Mouse (Mus musculus): Measurements from ENCODE around the gene Slc35f6.
A peak's percentile ranks its signal among the peaks of the same experiment; 100 is the strongest.
"Not testable (repeated sequence)": the region's sequence is repeated elsewhere in the genome, so short reads cannot be mapped to it uniquely, and the experiment has no call there.

Slc35f6 gene

DNA sequence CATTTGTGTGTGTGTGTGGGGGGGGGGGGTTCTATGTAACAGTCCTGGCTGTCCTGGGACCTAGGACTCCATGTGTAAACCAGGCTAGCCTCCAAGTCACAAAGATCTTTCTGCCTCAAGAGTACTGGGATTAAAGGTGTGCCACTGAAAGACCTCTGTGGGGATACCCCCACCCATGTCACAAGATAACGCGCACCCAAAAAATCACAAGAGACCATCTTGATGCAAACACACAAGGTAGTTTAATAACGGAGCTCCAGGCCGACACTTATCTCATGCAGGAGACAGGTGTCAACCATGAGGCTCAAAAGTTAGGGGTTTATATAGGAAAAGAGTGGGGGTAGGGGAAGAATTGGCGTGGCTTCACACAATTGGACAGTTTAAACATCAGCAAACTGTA, 13.1 kb downstream of the Slc35f6 start:
- no peak for DNase-seq

- DNase-seq: no peak
These were observed 17.6 kb downstream of the Slc35f6 start for GRCm38 (mm10) chr5:30665360-30665759.

GRCm38 (mm10) chr5:30665968-30666367, 18.2 kb downstream of the Slc35f6 start:
- DNase-seq: no peak

- peak; percentile 93 for DNase-seq
These were observed 18.9 kb downstream of the Slc35f6 start, which contains the start of gene Cenpa for GRCm38 (mm10) chr5:30666391-30667195. Cenpa (plus strand) TSS chr5:30666777.

DNA sequence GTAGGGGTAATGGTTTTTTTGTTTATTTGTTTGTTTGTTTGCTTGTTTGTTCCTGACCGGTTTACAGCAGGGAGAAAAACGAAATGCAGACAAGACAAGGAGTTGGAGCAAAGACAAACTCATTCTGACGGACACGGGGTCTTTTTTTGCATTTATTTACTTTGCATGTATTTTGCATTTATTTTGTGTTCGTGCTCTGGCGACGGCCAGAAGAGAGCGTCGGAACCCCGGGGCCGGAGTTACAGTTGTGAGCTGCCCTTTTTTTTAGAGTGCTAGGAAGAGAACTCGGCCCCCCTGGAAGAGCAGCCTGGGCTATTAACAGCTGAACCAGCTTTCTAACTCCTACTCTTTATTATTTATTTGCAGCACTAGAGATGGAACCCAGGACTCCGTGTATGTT, 19.5 kb downstream of the Slc35f6 start:
- no peak for DNase-seq

DNA sequence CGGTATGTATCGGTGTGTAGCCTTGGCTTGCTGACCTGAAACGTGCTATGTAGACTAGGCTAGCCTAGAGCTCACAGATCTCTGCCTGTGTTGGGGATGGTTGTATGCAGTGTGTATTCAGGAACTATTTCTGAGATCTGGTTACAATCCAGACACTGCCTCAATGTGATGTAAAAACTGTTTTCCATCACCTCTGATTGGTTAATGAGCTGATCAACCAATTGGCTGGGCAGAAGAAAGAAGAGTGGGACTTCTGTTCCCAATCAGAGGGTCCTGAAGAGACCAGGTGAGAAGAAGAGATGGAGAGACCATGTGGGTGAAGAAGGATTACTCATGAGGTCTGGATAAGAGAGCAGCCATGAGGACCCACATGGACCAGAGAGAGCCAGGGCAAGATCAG, 20.0 kb downstream of the Slc35f6 start:
- no peak for DNase-seq

DNA sequence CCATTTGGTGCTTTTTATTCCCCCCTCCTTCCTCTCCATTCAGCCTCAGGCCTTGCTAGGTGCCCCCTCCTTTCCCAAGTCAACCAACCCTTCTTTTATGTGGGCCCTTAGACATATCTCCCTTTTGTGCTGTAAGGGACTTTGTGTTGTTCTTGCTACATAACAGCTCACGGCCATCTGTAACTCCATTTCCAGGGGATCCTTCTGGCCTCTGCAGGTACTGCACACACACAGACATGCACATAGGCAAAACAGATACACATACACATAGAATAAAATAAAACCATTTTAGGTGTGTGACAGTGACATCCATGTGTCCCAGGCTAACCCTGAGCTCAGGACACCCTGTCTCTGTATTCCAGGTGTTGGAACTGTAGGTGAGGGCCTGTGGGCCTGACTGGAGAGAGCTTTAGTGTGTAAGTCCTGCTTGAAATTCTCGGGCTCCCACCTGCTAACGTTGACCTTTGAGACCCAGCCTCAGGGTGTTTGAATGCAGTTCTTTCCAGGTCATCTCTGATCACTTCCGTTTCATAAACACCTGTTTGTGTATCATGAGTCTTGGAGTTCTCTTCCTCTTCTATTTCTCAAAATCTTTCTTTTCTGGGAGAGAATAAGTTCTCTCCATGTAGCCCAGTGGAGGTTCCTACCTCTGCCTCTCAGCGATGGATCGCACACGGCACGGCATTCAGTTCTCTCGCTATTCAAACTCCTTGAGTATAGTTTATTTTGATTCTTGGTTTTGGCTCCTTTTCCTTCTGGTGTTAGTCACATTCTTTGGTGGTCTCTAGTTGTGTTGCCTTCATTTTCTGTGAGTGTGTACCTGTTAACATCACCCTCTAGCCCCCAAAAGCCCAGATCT, 21.1 kb downstream of the Slc35f6 start:
- no peak for DNase-seq

DNA sequence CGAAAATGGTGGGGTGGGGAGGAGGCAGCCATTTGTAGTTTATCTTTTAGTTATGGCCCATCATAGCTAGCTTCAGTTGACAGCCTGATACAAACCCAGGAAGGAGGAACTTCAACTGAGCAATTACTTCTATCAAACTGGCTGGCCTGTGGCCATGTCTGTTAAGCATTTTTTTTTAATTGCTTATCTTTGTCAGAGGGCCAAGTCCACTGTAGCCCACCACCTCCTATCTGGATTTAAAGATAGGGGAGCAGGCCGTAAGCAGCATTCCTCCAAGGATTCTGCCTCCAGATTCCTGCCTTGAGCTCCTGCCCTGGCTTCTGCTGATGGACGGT, 21.7 kb downstream of the Slc35f6 start:
- DNase-seq: no peak

DNA sequence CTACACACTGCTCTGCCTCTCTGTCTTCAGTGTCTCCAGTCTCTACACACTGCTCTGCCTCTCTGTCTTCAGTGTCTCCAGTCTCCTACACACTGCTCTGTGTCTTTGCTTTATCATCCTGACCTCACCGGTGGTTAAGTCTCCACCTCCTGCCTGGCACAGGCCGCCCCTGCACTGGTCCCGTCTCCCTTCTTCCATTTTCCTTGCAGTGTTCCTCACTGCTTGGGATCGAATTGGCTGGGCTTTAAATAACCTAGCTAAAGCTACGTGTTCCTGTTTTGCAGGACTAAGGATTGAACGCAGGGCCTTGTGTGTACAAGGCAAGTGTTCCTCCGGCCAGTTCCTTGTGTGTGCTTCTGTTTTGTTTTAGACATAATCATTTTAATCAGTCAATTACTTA, 22.4 kb downstream of the Slc35f6 start:
- no peak for DNase-seq

GRCm38 (mm10) chr5:30674001-30674400, 26.3 kb downstream of the Slc35f6 start:
- no peak for DNase-seq

GRCm38 (mm10) chr5:30676800-30677199, 29.1 kb downstream of the Slc35f6 start:
- DNase-seq: no peak

DNA sequence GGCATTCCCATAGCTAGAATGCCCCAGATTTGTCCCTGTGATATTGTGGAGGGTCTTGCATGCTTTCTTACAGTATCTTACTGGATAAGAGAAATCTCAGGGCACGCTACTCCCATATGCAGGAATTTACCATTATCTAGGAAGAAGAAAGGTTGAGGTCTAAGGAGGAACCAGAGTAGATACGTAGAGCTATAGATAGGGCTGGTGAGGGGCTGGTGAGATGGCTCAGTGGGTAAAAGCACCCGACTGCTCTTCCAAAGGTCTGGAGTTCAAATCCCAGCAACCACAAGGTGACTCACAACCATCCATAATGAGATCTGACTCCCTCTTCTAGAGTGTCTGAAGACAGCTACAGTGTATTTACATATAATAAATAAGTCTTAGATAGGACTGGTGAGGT, 30.3 kb downstream of the Slc35f6 start:
- DNase-seq: not testable (repeated sequence)

- no peak for DNase-seq
These were observed 31.1 kb downstream of the Slc35f6 start for GRCm38 (mm10) chr5:30678722-30679296.

GRCm38 (mm10) chr5:30679593-30679992, 31.9 kb downstream of the Slc35f6 start:
- no peak for DNase-seq

DNA sequence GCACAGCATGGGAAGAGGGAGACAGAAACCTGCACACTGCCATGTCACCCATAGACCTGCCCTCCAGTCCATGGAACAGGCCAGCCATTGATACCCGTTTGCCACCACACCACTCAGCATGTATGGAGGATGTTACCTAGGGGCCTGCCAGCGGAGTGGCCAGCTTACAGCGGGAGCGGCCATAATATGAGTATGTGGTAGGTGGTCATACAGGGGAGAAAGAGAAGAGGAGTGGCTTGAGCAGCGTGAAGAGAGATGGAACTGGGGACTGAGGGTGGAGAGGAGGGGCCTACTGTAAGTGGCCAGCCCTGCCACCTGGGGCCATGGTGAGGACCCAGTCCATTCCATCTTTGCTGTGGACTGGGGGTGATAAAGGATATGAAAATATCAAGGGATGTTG, 34.2 kb downstream of the Slc35f6 start:
- DNase-seq: no peak

GRCm38 (mm10) chr5:30682967-30683600, 35.4 kb downstream of the Slc35f6 start:
- no peak for DNase-seq

DNA sequence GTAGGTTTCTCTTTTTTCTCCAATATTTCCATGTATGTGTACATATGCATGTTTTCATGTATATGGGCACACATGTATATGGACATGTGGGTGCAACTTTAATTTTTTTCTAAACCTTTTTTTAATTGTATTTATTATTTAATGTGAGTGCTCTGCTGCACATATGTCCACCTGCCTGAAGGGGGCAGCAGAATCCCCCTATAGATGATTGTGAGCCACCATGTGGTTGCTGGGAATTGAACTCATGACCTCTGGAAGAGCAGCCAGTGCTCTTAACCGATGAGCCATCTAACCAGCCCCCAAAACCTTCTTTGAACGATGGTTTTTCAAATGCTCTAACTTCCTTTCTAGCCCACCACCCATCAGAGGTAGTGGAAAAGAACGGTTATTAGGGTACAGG, 36.3 kb downstream of the Slc35f6 start:
- DNase-seq: no peak

DNA sequence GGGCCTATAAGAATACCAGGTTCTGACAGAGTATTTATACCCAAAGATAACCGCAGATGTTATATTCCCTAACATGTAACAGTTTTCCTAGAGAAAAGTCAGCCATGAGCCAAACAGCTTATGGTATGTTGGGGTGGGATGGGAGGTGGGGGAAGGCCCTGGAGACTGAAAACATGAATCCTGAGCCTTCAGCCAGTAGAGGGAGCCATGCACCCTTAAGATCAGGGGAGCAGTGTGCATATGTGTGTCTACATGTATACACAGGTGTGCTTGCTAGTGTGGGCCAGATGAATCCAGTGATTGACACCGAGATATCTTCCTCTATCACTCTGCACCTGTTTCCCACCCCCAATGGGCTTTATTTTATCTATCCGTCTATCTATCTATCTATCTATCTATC, 39.0 kb downstream of the Slc35f6 start:
- no peak for DNase-seq

- DNase-seq: no peak
These were observed 52.7 kb downstream of the Slc35f6 start for GRCm38 (mm10) chr5:30700361-30701000.

DNA sequence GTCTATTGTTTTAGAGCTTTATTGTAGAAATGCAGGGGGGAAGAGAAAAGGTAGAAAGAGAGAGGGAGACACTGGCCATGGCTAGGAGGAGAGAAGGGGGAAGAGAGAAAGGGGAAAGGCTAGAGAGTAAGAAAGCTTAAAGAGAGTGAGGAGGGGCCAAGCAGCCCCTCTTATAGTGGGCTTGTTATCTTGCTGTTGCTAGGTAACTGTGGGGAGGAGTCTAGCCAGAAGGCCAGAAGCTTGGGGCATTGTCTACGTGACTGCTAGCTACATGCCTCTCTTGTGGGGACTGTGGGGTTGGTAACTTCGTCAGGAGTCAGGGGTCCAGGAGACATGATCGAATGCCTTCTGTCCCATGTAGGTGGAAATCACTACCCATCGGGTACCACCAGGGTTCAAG, 53.6 kb downstream of the Slc35f6 start:
- DNase-seq: not testable (repeated sequence)

DNA sequence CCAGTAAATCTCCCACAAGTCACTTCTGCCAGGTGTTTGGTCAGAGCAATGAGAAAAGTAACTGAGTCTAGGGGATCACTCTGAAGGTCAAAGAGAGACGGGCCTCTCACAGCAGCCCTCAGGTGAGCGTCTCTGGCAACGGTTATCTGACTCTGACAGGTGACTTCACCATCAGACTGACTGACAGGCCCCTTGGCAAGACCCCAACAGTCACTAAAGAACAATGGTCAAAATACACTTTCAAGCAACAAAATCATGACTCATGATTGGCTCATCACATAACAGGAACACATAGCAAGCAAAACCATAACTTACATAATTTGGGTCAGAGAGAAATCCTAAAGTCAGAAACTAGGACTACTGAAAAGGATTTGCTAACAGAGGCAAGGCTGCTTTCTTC, 54.1 kb downstream of the Slc35f6 start:
- DNase-seq: no peak

All from cerebellum, adult 9-11 months (tissue).